Mouse (Mus musculus): Measurements from ENCODE around the gene Lrp8. TPM values are rescaled to one million over a fixed set of nuclear protein-coding genes. Genes with fewer than 3 reads are reported as not detected.

Lrp8 gene
- polyA plus RNA-seq, 1 experiment from 2014 or later = 42.6 TPM

Other genes with a start within 250 kb of the Lrp8 start
- 32.9 and 38.8 TPM in 2 replicates for gene Dmrtb1, start 118.0 kb upstream of the Lrp8 start, polyA plus RNA-seq (2015; fragmentation: Nextera tagmentation; extraction: Ambion mirVana)
- 196 and 224 TPM in 2 replicates for gene Magoh, start 77.5 kb downstream of the Lrp8 start, polyA plus RNA-seq (2015; fragmentation: Nextera tagmentation; extraction: Ambion mirVana)
- gene 0610037L13Rik, start 87.6 kb downstream of the Lrp8 start, polyA plus RNA-seq (2015; fragmentation: Nextera tagmentation; extraction: Ambion mirVana) = 116 and 118 TPM in 2 replicates
- 19.4 and 19.8 TPM in 2 replicates for gene Cpt2, start 121.3 kb downstream of the Lrp8 start, polyA plus RNA-seq (2015; fragmentation: Nextera tagmentation; extraction: Ambion mirVana)
- not detected in 2 replicates for gene Slc1a7, start 166.1 kb downstream of the Lrp8 start, polyA plus RNA-seq (2015; fragmentation: Nextera tagmentation; extraction: Ambion mirVana)

Data from forebrain, embryonic 13.5 days (tissue).